In the genomic region with DNA sequence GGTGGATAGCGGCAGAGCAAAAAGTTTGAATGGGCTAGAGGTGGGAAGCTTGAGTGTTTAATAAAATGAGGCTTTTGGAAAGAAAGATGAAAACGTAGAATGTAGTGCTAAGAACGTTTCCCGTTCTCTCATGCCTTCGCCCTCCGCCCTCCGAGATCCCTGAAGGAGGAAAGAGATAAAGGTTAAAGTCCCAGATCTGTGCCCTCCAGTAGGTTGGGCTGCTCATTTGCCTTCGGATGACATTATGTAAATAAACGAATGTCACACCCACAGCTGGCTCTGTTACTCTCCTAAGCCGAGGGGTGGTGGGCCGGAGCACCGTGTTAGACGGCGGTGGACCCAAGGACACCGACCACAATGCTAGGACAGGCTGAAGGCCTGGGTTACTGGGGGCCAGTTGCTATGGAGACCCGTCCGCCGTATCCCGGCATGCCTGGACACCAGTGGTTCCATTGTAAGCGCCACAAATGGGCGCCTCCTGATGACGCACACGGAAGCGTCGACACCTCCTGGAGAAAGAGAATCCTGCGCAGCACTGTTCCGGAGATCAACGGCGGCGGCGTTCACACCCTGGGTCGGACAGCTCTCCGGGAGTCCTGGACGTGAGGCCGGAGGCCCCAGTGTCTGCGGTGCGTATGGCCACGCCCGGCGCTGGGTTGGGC, we compare ENCODE assay signal across 8 mouse cellular contexts. TPM values are rescaled to one million over a fixed set of nuclear protein-coding genes. Genes with fewer than 3 reads are reported as not detected.
DNase-seq lines count a peak whose midpoint lies in the region; ATAC-seq and TF ChIP-seq lines count a peak whose summit lies in the region.

Gene Brms1, plus strand, starts transcription at position 493 of the 662 bp plus-strand sequence.

- H3K9me3 ChIP-seq in heart, embryonic 10.5 days = no peaks in the 10 kb centered on the region
- H3K9me3 ChIP-seq in kidney, embryonic 15.5 days (replicated peaks) = no peaks in the 10 kb centered on the region
- no peaks in the 10 kb centered on the region for H3K9me3 ChIP-seq in limb, embryonic 15.5 days
- H3K9me3 ChIP-seq in midbrain, postnatal 0 days (ENCODE audit: low read length) = no peaks in the 10 kb centered on the region

- peak; percentile 64 for ATAC-seq in kidney, embryonic 15.5 days (replicated peaks; ENCODE audit: low FRiP score)
- peak; percentile 75 for ATAC-seq in limb, embryonic 15.5 days (ENCODE audit: insufficient number of reproducible peaks, low FRiP score, low TSS enrichment, low read depth)
- ATAC-seq in midbrain, postnatal 0 days (ENCODE audit: low FRiP score) = peak; percentile 61

- TF ChIP-seq CTCF in embryonic fibroblast, embryonic 13.5 days (IDR thresholded peaks at IDR 0.05; ENCODE audit: borderline replicate concordance, insufficient read depth, low read length) = no peak
- TF ChIP-seq CTCF in midbrain, postnatal 0 days (IDR thresholded peaks at IDR 0.05) = peak; percentile 11; the same call in 1 of the 2 replicates

- 6% methylated on average over 40 of the region's 40 CpGs for WGBS in heart, embryonic 10.5 days
- 7% methylated on average over 40 of the region's 40 CpGs for WGBS in kidney, embryonic 15.5 days
- WGBS in limb, embryonic 15.5 days = 7% methylated on average over 40 of the region's 40 CpGs
- WGBS in midbrain, postnatal 0 days = 6% methylated on average over 40 of the region's 40 CpGs

- peak; percentile 91 to 92 for DNase-seq in B cell, adult 2 months
- peak; percentile 98 for DNase-seq in brain, adult 2 months (ENCODE audit: low read depth, low spot score)
- DNase-seq in heart, embryonic 10.5 days (ENCODE audit: low spot score) = peak; percentile 98
- peak; percentile 96 for DNase-seq in midbrain, postnatal 0 days (ENCODE audit: low spot score)
- DNase-seq in spleen, postnatal 10 days (ENCODE audit: low spot score in 2 of 2) = peak; percentile 79 to 92

- H3K27ac ChIP-seq in embryonic fibroblast, embryonic 13.5 days (ENCODE audit: insufficient read depth, low read length) = peak within 1 kb of the TSS; percentile 45
- H3K27ac ChIP-seq in heart, embryonic 10.5 days = peak within 1 kb of the TSS; percentile 84
- H3K27ac ChIP-seq in kidney, embryonic 15.5 days = peak within 1 kb of the TSS; percentile 81
- H3K27ac ChIP-seq in limb, embryonic 15.5 days = peak within 1 kb of the TSS; percentile 63
- 0 out of 2 replicates have a peak within 1 kb of the TSS, but pooled peaks have one; percentile 3 for H3K27ac ChIP-seq in midbrain, postnatal 0 days (ENCODE audit: low read depth, low read length)

- H3K27me3 ChIP-seq in heart, embryonic 10.5 days (ENCODE audit: insufficient read depth, poor library complexity, severe bottlenecking) = no peaks in the 10 kb centered on the region
- H3K27me3 ChIP-seq in kidney, embryonic 15.5 days = no peaks in the 10 kb centered on the region
- H3K27me3 ChIP-seq in limb, embryonic 15.5 days = no peaks in the 10 kb centered on the region
- H3K27me3 ChIP-seq in midbrain, postnatal 0 days (ENCODE audit: insufficient read depth, low read length) = no peaks in the 10 kb centered on the region

- H3K4me1 ChIP-seq in embryonic fibroblast, embryonic 13.5 days (ENCODE audit: control insufficient read depth, insufficient read depth, low read length) = peaks cover 11% of the 10 kb centered on the region; the same call in 1 of the 2 replicates
- peaks cover 33% of the 10 kb centered on the region for H3K4me1 ChIP-seq in heart, embryonic 10.5 days
- H3K4me1 ChIP-seq in kidney, embryonic 15.5 days = peaks cover 34% of the 10 kb centered on the region
- H3K4me1 ChIP-seq in limb, embryonic 15.5 days = peaks cover 35% of the 10 kb centered on the region
- peaks cover 15% of the 10 kb centered on the region for H3K4me1 ChIP-seq in midbrain, postnatal 0 days (ENCODE audit: insufficient read depth, low read length)

- peak within 1 kb of the TSS; percentile 88 for H3K4me2 ChIP-seq in kidney, embryonic 15.5 days
- peak within 1 kb of the TSS; percentile 95 for H3K4me2 ChIP-seq in limb, embryonic 15.5 days
- peak within 1 kb of the TSS; percentile 96 for H3K4me2 ChIP-seq in midbrain, postnatal 0 days (ENCODE audit: low read depth, low read length, poor library complexity, severe bottlenecking)

- H3K36me3 ChIP-seq in heart, embryonic 10.5 days = peaks cover 16% of the 10 kb centered on the region
- peaks cover 26% of the 10 kb centered on the region for H3K36me3 ChIP-seq in kidney, embryonic 15.5 days
- H3K36me3 ChIP-seq in limb, embryonic 15.5 days = peaks cover 14% of the 10 kb centered on the region
- H3K36me3 ChIP-seq in midbrain, postnatal 0 days (ENCODE audit: insufficient read depth, low read length) = peaks cover 12% of the 10 kb centered on the region

- TF ChIP-seq POLR2A in embryonic fibroblast, embryonic 13.5 days (IDR thresholded peaks at IDR 0.05; ENCODE audit: low read depth, low read length) = peak; percentile 59

- peak within 1 kb of the TSS; percentile 70 for H3K4me3 ChIP-seq in embryonic fibroblast, embryonic 13.5 days (ENCODE audit: insufficient read depth, low read length)
- H3K4me3 ChIP-seq in heart, embryonic 10.5 days = peak within 1 kb of the TSS; percentile 85
- peak within 1 kb of the TSS; percentile 94 for H3K4me3 ChIP-seq in kidney, embryonic 15.5 days (replicated peaks)
- peak within 1 kb of the TSS; percentile 87 for H3K4me3 ChIP-seq in limb, embryonic 15.5 days
- H3K4me3 ChIP-seq in midbrain, postnatal 0 days (ENCODE audit: low read depth, low read length) = peak within 1 kb of the TSS; percentile 82

- peak within 1 kb of the TSS; percentile 78 for H3K9ac ChIP-seq in kidney, embryonic 15.5 days
- peak within 1 kb of the TSS; percentile 61 for H3K9ac ChIP-seq in limb, embryonic 15.5 days
- peak within 1 kb of the TSS; percentile 76 for H3K9ac ChIP-seq in midbrain, postnatal 0 days (replicated peaks; ENCODE audit: low read length, poor library complexity, severe bottlenecking)

RNA-seq across cellular contexts. Expression of gene Brms1, which starts in this region (rescaled TPM):
- polyA plus RNA-seq in embryonic fibroblast, embryonic 13.5 days (2011; ENCODE audit: insufficient read length, low read depth, missing spikeins) = 12.9 and 14.5 TPM in 2 replicates
- 47.1 and 58.1 TPM in 2 replicates for polyA plus RNA-seq in heart, embryonic 10.5 days (2016; fragmentation: Nextera tagmentation; extraction: Ambion mirVana)
- 44.0 and 51.6 TPM in 2 replicates for polyA plus RNA-seq in kidney, embryonic 15.5 days (2015; fragmentation: Nextera tagmentation; extraction: Ambion mirVana)
- 41.6 and 42.4 TPM in 2 replicates for polyA plus RNA-seq in limb, embryonic 15.5 days (2015; fragmentation: Nextera tagmentation; extraction: Ambion mirVana)
- total RNA-seq in midbrain, postnatal 0 days (2014; rRNA removed) = 2.1 TPM in 1 of 2 replicates, not detected in the other
- 14.3 and 15.3 TPM in 2 replicates for polyA plus RNA-seq in midbrain, postnatal 0 days (2015; fragmentation: Nextera tagmentation; extraction: Ambion mirVana)

Comparison
In these comparisons a context has a peak if more than half of its experiments do, and no peak if none do; other contexts are left out.
1. Peak in every context shown above with its lines: DNase-seq, ATAC-seq, H3K4me3 ChIP-seq and H3K27ac ChIP-seq.
2. H3K27ac ChIP-seq: peak in every context shown above with its lines; median percentile 84 in heart, embryonic 10.5 days; 81 in kidney, embryonic 15.5 days; 63 in limb, embryonic 15.5 days; 45 in embryonic fibroblast, embryonic 13.5 days; 3 in midbrain, postnatal 0 days.